Mouse (Mus musculus): Measurements from ENCODE around the gene Il17re. TPM values are rescaled to one million over a fixed set of nuclear protein-coding genes. Genes with fewer than 3 reads are reported as not detected.

Il17re gene
- polyA plus RNA-seq, 1 experiment = 10.0 TPM

- H3K4me1 ChIP-seq (ENCODE audit: control insufficient read depth, insufficient read depth, low read length) = peaks cover 9% of the 10 kb centered on the region
- H3K27ac ChIP-seq (ENCODE audit: control insufficient read depth, insufficient read depth, low read depth, low read length, poor library complexity) = peak overlapping the region; percentile 68
- 10% methylated on average over 8 of the region's 8 CpGs for WGBS
- no peak for TF ChIP-seq CTCF (IDR thresholded peaks at IDR 0.05; ENCODE audit: control insufficient read depth, insufficient read depth, low read length)
- no peak for TF ChIP-seq POLR2A (IDR thresholded peaks at IDR 0.05; ENCODE audit: borderline replicate concordance, control insufficient read depth, low read depth, low read length)
- H3K4me3 ChIP-seq (replicated peaks; ENCODE audit: control insufficient read depth, low read depth, low read length) = no peak overlapping the region
These were observed 59.3 kb downstream of the Il17re start for GRCm38 (mm10) chr6:113517434-113518080.

Other genes starting within 250 kb of the Il17re start
- gene Mtmr14, start 220.6 kb upstream of the Il17re start, polyA plus RNA-seq (2011; ENCODE audit: insufficient read depth, insufficient read length, low replicate concordance, missing spikeins) = 13.5 and 35.8 TPM in 2 replicates
- 1.1 TPM in 1 of 2 replicates, not detected in the other for gene Cpne9, start 176.2 kb upstream of the Il17re start, polyA plus RNA-seq (2011; ENCODE audit: insufficient read depth, insufficient read length, low replicate concordance, missing spikeins)
- gene Brpf1, start 151.3 kb upstream of the Il17re start, polyA plus RNA-seq (2011; ENCODE audit: insufficient read depth, insufficient read length, low replicate concordance, missing spikeins) = 27.5 and 38.2 TPM in 2 replicates
- gene Ogg1, start 131.5 kb upstream of the Il17re start, polyA plus RNA-seq (2011; ENCODE audit: insufficient read depth, insufficient read length, low replicate concordance, missing spikeins) = 1.5 and 4.4 TPM in 2 replicates
- 16.0 and 28.6 TPM in 2 replicates for gene Camk1, start 114.5 kb upstream of the Il17re start, polyA plus RNA-seq (2011; ENCODE audit: insufficient read depth, insufficient read length, low replicate concordance, missing spikeins)
- gene Tada3, start 80.6 kb upstream of the Il17re start, polyA plus RNA-seq (2011; ENCODE audit: insufficient read depth, insufficient read length, low replicate concordance, missing spikeins) = 12.0 and 21.6 TPM in 2 replicates
- gene Arpc4, start 80.4 kb upstream of the Il17re start, polyA plus RNA-seq (2011; ENCODE audit: insufficient read depth, insufficient read length, low replicate concordance, missing spikeins) = 136 and 195 TPM in 2 replicates
- 11.9 and 27.7 TPM in 2 replicates for gene Ttll3, start 69.2 kb upstream of the Il17re start, polyA plus RNA-seq (2011; ENCODE audit: insufficient read depth, insufficient read length, low replicate concordance, missing spikeins)
- 8.6 and 8.7 TPM in 2 replicates for gene Rpusd3, start 39.1 kb upstream of the Il17re start, polyA plus RNA-seq (2011; ENCODE audit: insufficient read depth, insufficient read length, low replicate concordance, missing spikeins)
- gene Cidec, start 22.7 kb upstream of the Il17re start, polyA plus RNA-seq (2011; ENCODE audit: insufficient read depth, insufficient read length, low replicate concordance, missing spikeins) = 3.2 TPM in 1 of 2 replicates, not detected in the other
- gene Jagn1, start 15.9 kb upstream of the Il17re start, polyA plus RNA-seq (2011; ENCODE audit: insufficient read depth, insufficient read length, low replicate concordance, missing spikeins) = 5.0 and 14.4 TPM in 2 replicates
- not detected in 2 replicates for gene Il17rc, start 12.9 kb downstream of the Il17re start, polyA plus RNA-seq (2011; ENCODE audit: insufficient read depth, insufficient read length, low replicate concordance, missing spikeins)
- 4.7 and 13.4 TPM in 2 replicates for gene Creld1, start 24.8 kb downstream of the Il17re start, polyA plus RNA-seq (2011; ENCODE audit: insufficient read depth, insufficient read length, low replicate concordance, missing spikeins)
- 0.80 TPM in 1 of 2 replicates, not detected in the other for gene Prrt3, start 43.4 kb downstream of the Il17re start, polyA plus RNA-seq (2011; ENCODE audit: insufficient read depth, insufficient read length, low replicate concordance, missing spikeins)
- 16.7 and 30.2 TPM in 2 replicates for gene Emc3, start 73.2 kb downstream of the Il17re start, polyA plus RNA-seq (2011; ENCODE audit: insufficient read depth, insufficient read length, low replicate concordance, missing spikeins)
- gene Fancd2, start 73.2 kb downstream of the Il17re start, polyA plus RNA-seq (2011; ENCODE audit: insufficient read depth, insufficient read length, low replicate concordance, missing spikeins) = 11.0 and 13.2 TPM in 2 replicates
- not detected in 2 replicates for gene Fancd2os, start 142.2 kb downstream of the Il17re start, polyA plus RNA-seq (2011; ENCODE audit: insufficient read depth, insufficient read length, low replicate concordance, missing spikeins)
- 65.5 and 112 TPM in 2 replicates for gene Brk1, start 146.3 kb downstream of the Il17re start, polyA plus RNA-seq (2011; ENCODE audit: insufficient read depth, insufficient read length, low replicate concordance, missing spikeins)
- gene Vhl, start 165.5 kb downstream of the Il17re start, polyA plus RNA-seq (2011; ENCODE audit: insufficient read depth, insufficient read length, low replicate concordance, missing spikeins) = 38.5 and 66.7 TPM in 2 replicates
- gene Irak2, start 180.0 kb downstream of the Il17re start, polyA plus RNA-seq (2011; ENCODE audit: insufficient read depth, insufficient read length, low replicate concordance, missing spikeins) = 10.0 and 11.9 TPM in 2 replicates
- gene Tatdn2, start 238.6 kb downstream of the Il17re start, polyA plus RNA-seq (2011; ENCODE audit: insufficient read depth, insufficient read length, low replicate concordance, missing spikeins) = 61.3 and 112 TPM in 2 replicates

Measured in bone marrow, adult 2 months (tissue).